Mouse (Mus musculus) adrenal gland, postnatal 14 days (tissue): ENCODE measurements around the gene Shank3. TPM values are rescaled to one million over a fixed set of nuclear protein-coding genes. Genes with fewer than 3 reads are reported as not detected.

Experiments used
- DNase-seq: peaks from one replicate; pipeline ENCODE4 v3.0.0; 2021; ENCODE audit warnings: mixed read lengths
- long read RNA-seq, 2 experiments: library from polyadenylated mRNA; stranded (forward); transcript quantifications; one replicate each; pipeline ENCODE4 v2.0.0; 2021
- total RNA-seq: library from RNA; stranded (reverse); gene quantifications from 2 replicates; pipeline ENCODE4 v1.2.3, GENCODE M21; 2021

The Shank3 gene
- total RNA-seq = 57.8 and 71.6 TPM in 2 replicates
- long read RNA-seq, experiment 1, partial matches to known transcripts = 1 of 4 reads
- long read RNA-seq, experiment 1, other reads (novel, unspliced or antisense) = 3 of 4 reads
- long read RNA-seq, experiment 2, partial matches to known transcripts = 0 of 22 reads
- long read RNA-seq, experiment 2, other reads (novel, unspliced or antisense) = 22 of 22 reads

DNA sequence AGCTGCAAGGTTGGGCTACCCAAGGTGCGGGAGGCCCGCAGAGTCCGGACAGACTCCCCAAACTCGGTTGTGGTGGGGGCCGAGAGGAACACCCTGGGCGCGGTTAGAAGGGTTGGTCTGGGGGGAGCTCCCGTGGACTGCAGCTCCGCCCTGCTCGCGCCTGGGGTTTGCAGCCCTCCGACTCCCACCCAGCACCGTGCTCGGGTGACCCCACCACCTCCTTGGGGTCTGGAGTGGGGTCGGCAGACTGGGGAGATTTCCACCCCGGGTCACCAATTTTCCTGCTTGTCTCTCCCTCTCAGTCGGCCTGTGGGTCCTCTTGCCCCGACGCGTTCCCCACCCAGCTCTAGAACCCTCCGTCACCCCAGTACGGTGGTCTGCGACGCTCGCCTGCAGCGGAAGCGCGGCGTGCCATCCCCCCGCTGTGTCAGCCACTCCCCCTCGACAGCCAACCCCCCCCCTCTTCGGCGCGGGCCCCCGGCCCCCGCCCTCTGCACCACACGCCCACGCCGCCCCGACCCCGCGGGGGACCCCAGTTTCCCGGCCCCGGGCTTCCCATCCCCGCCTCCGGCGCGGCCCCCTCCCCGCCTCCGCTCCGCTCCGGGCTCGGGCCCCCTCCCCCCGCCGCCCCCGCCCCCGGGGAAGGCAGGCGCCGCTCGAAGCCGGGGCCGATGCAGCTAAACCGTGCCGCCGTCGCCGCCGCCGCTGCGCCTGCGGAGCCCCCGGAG lies at the start of gene Shank3:
Shank3 (plus strand) TSS at position 663 of the 728 bp plus-strand sequence.
- peak; percentile 34 for DNase-seq

- peak; percentile 86 for DNase-seq
Measured at GRCm38 (mm10) chr15:89452906-89453864, 46.2 kb upstream of the Shank3 start.

- peak; percentile 51 for DNase-seq
Measured at GRCm38 (mm10) chr15:89453865-89454478, 45.5 kb upstream of the Shank3 start, which contains the start of gene Mapk8ip2. Gene Mapk8ip2, plus strand, starts transcription at chr15:89453913.

- DNase-seq = no peak
Measured at GRCm38 (mm10) chr15:89454857-89455256, 44.6 kb upstream of the Shank3 start.

GRCm38 (mm10) chr15:89455642-89456041 lies 43.8 kb upstream of the Shank3 start:
- DNase-seq = no peak

DNA sequence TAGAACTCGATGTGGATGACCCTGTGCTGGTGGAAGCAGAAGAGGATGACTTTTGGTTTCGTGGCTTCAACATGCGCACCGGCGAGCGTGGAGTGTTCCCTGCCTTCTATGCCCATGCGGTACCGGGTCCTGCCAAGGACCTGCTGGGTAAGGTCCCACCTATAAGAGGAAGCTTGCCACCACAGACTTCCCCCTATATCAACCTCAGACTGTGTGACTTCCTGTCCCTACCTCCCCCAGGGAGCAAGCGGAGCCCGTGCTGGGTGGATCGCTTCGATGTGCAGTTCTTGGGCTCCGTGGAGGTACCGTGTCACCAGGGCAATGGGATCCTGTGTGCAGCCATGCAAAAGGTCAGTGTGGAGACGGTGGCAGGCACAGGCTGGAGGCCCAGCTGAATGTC lies 40.5 kb upstream of the Shank3 start:
- DNase-seq = no peak

DNA sequence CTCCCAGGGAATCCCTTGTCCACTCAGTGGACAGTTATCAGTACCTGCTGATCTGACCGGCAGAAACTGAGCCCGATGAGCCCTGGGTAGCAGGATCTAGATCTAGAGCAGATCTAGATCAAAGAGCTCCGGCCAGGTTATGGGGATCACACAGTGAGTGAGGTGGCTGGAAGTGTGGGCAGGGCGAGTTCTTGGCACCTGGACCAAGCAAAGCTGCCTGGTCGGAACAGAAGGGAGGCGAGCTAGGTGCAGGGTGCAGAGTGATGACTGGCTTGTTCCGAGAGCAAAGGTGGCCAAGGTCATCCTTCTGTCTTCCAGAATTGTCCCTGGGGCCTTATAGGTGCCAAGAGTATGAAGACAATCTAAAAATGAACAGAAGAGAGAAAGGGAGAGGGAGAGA lies 39.6 kb upstream of the Shank3 start:
- no peak for DNase-seq

- no peak for DNase-seq
Measured at GRCm38 (mm10) chr15:89460298-89460697, 39.1 kb upstream of the Shank3 start.

DNA sequence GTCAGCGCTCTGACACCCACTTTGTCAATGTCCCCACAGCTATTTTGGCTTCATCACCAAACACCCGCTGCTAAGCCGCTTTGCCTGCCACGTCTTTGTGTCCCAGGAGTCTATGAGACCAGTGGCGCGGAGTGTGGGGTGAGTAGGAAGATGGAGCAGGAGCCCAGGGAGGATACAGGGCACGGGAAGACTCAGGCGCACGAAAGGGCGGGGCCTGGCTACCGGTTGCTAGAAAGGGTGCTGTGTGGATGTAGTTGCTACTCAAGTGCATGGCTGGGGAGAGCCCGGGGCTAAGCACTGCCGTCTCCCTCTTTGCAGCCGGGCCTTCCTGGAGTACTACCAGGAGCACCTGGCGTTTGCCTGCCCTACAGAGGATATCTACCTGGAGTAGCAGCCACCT lies 38.1 kb upstream of the Shank3 start:
- no peak for DNase-seq

GRCm38 (mm10) chr15:89462176-89462575 lies 37.2 kb upstream of the Shank3 start:
- DNase-seq = no peak

- DNase-seq = no peak
Measured at GRCm38 (mm10) chr15:89463334-89464235, 35.8 kb upstream of the Shank3 start.

GRCm38 (mm10) chr15:89465052-89465451 lies 34.4 kb upstream of the Shank3 start:
- DNase-seq = no peak

DNA sequence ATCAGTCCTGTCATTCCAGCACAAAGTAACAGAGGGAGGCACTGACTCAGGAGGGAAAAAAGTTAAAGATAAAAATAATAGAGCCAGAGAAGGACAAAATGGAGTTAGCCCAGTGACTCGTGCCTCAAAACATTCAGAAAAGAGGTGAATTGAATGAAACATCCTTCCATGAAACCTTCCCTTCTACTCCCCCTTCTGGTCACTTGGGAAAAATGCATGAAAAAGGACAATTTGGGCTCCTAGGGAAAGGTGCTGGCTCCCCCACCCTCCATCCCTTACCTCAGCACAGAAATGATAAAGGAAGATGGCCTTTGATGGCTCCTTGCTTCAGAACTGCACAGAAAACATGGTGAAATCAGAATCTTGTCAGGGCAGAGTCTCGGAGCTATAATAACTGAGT lies 30.8 kb upstream of the Shank3 start:
- DNase-seq = no peak

DNA sequence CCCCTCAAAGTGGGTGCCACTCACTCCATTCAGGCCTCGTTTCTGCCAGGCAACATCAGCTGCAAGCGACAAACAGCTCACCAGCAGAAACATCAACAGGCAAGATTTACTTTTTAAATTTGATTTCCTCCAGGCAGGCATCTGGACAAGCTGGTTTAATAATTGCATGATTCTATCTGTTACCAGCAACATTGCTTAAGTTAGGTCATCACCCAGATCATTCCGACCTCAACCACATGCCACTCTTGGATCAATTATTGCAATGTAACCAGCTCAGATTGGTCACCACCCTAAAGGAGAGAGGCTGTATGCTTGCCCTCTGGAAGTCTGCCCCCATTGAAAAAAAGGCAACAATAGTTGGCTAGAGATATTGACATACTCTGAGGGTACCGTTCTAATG lies 27.9 kb upstream of the Shank3 start:
- DNase-seq = no peak

GRCm38 (mm10) chr15:89473370-89473769 lies 26.1 kb upstream of the Shank3 start:
- DNase-seq = no peak

DNA sequence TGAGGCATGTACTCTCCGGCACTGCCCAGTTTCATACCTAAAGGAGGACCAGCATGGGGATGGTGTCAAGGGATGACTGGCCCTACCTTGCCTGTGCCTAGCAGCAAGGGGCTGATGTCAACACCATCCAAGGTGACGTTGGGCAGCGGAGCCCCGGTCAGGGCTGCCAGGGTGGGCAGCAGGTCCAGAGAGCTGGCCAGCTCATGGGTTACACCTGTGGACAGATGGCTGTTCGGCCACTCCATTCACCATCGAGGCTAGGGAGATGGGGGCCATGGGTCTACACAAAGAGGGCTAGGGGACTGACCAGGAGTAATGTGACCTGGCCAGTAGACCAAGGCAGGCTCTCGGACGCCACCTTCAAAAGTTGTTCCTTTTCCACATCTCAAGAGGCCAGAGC lies 25.5 kb upstream of the Shank3 start:
- no peak for DNase-seq

DNA sequence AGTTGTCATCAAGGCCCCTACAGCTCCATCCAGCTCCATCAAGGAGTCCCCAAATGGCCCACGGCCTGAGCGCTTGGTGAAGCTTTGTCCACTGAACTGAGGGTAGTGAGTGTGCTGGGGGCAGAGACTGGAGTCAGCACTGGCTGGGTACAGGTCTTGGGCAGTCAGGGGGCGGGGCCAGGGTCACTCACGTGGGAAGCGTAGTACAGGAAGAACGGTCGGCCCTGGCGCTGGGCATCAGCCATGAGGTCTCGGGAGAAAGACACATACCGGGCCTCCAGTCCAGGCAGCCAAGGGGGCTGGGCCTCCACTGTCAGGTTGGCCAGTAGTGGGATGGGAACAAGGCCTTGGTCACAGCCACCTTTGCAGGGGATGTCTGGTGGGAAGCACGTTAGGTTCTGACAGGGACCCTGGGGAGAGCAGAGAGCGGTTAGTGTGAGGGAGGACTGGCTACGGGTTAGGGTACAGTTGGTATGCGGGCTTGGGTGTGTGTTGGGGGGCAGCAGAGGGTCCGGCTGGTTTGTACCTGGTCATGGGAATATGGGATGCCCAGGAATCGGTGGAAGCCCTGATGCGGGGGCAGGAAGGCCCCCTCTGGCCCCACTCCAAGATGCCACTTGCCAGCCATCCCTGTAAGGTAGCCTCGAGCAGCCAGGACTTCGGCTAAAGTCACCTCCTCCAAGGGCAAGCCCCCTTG lies 24.7 kb upstream of the Shank3 start:
- no peak for DNase-seq

GRCm38 (mm10) chr15:89475293-89475600 lies 24.2 kb upstream of the Shank3 start:
- no peak for DNase-seq

GRCm38 (mm10) chr15:89475611-89476474 lies 23.6 kb upstream of the Shank3 start:
- peak; percentile 98 for DNase-seq

DNA sequence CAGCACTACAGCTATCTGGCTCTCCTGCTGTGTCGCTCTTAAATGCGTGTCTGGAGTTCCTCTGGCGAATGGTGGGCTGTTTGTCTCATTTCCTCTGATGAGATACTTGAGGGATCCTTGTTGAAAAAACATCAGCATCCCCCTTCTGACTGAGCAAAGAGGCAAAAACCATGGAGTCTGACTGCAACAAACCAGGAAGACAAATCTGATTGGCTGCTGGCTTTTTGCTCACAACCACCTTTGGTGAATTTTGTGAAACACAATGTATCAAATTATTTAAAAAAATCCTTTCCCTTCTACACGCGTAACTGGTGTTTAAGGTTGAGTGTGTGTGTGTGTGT lies 23.0 kb upstream of the Shank3 start:
- no peak for DNase-seq
